Mouse (Mus musculus): Measurements from ENCODE around the gene Bcr.

Gene Bcr

GRCm38 (mm10) chr10:75134861-75135517 is 74.6 kb downstream of the Bcr start:
- DNase-seq = no peak

GRCm38 (mm10) chr10:75135518-75136162 is 75.2 kb downstream of the Bcr start:
- no peak for DNase-seq

DNA sequence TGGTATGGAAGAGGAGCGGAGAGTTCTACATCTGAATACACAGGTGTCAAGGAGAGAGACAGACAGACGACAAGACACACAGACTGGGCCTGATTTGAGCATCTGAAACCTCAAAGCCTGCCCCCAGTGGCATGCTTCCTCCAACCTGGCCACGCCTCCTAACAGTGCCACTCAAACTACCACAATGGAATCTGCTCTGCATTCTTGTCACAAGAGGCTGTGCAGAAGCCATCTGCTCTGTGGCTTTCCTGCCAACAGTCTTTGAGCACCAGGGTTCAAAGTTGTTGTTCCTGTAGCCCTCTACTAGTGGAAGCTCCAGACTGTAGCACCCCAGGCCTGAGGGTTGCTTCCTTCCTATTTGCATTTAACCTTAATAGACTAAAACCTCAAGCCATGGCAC is 76.8 kb downstream of the Bcr start:
- no peak for DNase-seq

DNA sequence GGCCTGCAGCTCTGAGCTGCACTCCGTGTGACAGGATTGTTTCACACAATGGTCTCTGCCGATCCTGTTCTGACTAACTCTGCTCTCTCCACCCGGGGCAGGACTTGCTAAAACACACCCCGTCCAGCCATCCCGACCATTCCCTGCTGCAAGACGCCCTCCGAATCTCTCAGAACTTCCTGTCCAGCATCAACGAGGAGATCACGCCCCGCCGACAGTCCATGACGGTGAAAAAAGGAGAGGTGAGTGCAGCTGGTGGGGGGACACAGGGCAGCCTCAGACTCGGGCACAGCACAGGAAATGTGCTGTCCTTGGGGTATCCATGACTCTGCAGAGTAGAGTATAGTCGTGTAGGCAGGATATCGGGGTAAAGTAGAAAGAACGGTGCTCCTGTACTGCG is 84.8 kb downstream of the Bcr start:
- peak; percentile 94 for DNase-seq

DNA sequence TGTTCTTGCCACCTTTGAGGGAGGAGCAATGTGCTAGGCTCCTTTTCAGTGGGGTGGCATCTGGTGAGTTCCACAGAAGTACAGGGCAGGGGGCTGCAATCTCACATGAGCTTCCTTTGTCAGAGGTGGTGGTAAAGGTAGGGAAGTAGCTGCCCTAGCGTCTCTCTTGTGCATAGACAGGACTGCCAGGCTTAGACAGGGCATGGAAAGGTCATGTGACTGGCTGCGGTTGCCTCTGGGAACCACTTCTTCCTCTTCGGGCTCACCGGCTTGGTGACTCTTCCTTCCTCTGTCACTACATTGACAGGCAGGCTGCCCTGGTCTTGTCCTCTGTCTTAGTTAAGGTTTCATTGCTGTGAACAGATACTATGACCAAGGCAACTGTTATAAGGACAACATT is 85.6 kb downstream of the Bcr start:
- DNase-seq = peak; percentile 92

DNA sequence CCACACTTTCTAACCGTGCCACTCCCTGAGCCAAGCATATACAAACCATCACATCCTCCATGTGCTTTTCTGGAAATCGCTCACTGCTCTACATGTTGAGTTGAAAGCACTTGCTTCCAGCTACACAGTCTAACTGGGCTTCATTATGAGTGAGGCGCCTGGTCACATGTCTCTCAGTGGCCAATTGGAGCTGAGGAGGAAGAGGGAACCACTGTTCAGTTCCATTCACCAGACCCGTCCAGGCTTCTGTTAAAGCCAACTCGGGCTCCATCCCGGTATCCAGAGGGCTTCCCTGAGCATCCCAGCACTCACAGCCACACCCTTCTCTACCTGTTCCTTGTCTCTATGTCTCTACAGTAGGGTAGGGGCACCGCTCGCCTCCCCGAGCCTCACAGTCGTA is 86.2 kb downstream of the Bcr start:
- DNase-seq = no peak

DNA sequence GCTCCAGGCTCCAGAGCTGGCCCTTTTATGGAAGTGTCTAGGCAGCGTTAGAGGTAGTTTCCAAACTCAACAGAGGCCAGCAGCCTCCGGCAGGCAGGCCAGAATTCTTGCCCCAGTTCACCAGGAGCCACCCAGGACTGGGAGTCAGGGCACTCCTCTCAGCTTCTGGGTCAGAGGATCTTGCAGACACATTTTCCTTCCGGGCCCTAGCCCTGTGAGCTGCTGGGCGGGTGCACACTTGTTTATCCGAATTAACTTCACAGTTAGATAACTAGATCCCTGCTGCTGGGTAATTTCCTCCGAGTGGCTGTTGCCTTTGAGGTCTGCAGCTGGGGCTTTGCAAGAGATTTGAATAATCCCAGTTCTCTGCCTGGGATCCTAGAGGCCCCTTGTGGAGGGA is 87.9 kb downstream of the Bcr start:
- peak; percentile 93 for DNase-seq

- DNase-seq = no peak
Observed at GRCm38 (mm10) chr10:75150361-75150760, 90.0 kb downstream of the Bcr start.

GRCm38 (mm10) chr10:75151311-75151710 is 90.9 kb downstream of the Bcr start:
- peak; percentile 97 for DNase-seq

- DNase-seq = no peak
Observed at GRCm38 (mm10) chr10:75156835-75157234, 96.4 kb downstream of the Bcr start.

DNA sequence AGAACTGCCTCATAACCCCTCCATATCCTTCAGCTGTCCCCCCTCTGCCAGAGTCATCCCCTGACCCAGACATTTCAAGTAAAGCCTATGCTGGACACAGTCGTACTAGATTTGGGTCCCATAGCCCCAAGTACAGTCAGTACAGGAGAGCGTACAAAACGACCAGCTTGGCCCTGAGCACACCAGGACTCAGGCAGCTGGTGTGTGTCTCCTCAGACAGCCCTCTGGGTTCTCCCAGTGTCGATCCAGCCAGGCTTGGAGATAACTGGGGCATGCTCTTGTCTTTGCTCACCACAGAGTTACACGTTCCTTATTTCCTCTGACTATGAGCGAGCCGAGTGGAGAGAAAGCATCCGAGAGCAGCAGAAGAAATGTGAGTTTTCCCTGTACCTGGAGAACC is 97.3 kb downstream of the Bcr start:
- peak; percentile 93 for DNase-seq

- no peak for DNase-seq
Observed at GRCm38 (mm10) chr10:75158356-75158755, 98.0 kb downstream of the Bcr start.

DNA sequence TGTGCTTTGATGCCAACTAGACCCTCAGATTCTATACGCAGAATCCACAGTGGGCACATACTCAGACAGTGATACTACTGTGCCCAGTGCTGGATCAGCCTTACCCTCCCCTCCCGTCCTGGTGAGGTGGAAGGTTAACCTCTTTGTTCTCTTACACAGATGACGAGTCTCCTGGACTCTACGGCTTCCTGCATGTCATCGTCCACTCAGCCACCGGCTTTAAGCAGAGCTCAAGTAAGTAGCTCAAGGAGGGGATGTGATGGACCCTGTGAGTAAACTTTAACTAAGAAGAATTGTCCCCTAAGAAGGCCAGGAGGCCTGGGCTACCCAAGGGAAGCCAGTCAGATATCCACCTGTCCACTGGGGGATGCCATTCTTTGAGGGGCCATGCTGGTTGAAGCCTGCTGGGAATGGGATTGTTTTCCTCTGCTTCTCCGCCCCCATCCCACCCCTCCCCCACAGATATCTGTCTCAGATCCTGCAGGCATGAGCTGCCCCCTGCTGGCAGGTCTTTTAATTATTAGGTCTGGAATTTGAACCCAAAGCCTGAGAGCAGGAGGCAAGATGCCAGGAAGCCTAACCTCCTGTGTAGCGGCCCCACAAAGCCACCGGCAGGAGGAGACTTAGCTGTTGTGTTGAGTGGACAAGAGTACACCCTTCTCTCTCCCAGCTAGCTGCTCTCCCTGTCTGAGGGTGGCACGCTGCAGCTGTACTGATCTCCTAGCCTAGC is 99.9 kb downstream of the Bcr start:
- DNase-seq = no peak

GRCm38 (mm10) chr10:75165825-75166481 is 105.6 kb downstream of the Bcr start:
- DNase-seq = peak; percentile 94

DNA sequence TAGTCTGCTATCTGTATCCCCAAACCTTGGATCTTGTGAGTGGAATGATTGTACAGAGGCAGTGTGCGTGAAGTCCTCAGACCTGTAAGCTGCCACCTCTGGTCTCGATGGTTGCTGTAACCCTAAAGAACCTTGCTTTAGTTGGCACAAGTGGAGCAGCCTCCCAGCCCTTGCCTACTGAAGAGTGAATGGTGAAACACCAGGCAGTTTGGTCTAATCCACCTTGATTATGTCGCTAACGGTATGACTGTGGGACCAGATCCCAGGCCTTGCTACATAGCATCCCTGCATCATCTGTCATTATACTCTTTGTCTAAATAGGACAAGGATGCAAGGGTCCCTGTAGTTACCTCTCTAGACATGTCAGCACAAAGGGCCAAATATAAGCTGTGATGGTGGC is 106.2 kb downstream of the Bcr start:
- no peak for DNase-seq

DNA sequence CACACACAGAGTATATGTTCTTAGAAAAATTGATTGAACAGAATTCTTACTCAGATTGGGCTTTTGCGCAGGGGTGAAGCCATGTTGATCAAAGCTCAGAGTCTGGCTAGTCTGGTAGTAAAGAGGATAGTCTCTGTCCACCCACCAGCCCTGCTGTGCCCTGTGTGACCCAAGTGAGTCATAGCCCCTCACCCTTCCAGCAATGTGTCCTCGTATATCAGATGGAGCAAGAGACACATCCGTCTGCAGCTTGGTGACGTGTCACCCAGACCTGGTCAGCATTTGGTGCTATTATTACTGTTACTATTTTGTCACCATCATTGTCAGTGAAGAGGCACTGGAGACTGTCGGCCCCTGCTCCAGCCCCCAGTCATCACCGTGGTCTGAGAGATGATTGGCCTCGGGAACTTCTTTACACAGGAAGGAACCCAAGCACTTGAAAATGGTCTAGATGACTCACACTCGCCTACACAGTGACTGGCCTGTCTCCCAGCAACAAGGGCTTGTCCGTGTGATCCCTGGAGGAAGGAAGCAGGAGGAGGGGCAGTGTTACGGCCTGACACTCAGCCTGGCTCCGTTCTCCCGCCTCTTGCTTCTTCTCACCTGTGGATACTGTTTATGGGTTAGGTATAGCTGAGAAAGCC is 109.9 kb downstream of the Bcr start:
- DNase-seq = peak; percentile 98

DNA sequence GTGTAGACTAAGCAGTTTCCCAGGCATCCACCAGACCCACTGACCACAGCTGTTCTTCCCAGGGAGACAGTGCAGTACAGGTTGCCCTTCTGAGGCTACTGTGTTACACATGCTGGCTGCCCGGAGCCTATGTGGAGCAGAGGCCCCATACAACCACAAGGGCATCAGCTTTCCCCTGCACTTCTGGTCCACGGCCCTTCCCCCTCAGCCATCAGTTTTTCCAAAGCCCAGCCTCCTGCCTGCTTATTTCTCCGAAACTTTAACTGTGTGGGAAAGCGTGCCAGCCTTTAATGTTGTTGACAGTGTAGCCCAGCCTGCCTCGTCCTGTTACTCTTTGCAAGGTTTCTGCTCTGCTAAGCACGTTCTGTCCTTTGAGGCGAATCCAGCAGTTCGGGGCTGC is 112.7 kb downstream of the Bcr start:
- DNase-seq = peak; percentile 88

DNA sequence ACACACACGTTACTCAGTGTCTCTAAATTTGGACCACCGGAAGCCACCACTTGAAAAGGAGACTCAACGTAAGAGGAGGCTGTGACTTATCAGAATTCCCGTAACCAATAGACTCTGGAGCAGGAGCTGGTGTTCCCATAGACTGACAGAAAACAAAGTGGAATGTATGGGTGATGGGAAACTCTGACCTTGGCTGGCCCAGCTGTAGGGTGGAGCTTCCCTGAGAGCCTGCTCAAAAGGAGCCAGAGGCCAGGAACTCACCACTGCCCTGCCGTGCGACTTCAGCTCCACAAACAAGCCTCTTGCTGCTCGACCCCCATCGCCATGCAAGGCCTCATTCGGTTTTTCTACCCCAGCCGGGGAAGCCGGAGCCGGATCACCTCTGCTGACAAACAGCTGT is 113.3 kb downstream of the Bcr start:
- DNase-seq = peak; percentile 94

GRCm38 (mm10) chr10:75176494-75176893 is 116.1 kb downstream of the Bcr start:
- peak; percentile 95 for DNase-seq

DNA sequence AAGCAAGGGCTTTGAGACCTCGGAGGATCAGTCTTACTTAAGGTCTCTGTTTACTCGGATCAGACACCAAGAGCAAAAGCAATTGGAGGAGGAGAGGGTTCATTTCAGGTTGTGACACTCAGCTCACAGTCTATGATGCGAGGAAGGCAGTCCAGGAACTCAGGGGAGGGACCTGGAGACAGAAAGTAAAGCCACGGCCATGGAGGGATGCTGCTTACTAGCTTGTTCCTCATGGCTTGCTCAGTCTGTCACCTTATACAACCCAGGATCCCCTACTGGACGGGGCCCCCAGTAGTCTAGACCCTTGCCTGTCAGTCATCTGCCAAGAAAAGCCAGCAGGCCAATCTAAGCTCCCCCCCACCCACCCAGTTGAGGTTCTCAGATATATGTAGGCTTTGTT is 118.5 kb downstream of the Bcr start:
- peak; percentile 86 for DNase-seq

DNA sequence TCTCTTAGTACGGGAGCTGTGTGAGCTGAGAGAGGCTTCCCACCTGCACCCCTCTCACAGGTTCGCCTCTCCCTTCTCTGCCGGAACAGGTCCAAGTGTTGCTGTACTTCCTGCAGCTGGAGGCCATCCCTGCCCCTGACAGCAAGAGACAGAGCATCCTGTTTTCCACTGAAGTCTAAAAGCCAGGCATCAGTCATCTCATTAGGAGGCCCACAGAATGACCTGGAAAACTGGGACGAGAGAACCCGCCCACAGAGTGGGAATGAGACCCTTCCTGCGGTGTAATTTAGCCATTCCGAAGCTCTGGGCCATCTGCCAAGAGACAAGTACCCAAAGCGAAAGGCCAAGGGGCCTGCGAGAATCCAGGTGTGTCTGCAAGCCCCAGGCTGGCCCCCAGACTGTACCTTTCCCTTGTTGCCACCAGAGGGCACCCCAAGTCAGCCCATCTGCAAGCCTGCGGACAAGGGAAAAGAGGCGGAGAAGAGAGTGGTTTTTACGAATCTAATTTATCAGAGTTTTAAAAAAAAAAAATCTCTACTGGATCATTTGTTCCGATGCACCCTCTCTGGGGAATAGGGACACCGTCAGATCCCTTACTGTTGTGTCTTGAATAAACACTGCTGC is 121.9 kb downstream of the Bcr start:
- peak; percentile 96 for DNase-seq

DNA sequence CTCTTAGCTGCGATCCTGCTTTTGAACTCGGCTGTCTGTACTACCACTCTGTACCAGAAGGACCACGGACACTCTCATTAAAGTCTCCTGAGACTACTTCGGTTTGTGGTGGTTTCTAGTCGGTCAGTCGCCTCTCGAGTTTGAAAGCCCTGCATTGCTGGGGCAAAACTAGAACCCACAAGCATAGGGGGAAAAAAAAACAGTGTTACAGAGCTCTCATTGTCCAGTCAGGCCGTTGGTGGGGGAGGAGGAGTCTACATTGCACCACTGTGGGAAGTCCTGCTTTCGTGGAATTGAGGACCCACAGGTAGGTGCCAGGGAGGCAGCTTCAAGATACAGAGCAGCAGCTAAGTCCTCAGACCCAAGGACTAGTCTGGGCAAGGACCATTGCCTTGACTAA is 124.4 kb downstream of the Bcr start:
- DNase-seq = peak; percentile 67

DNA sequence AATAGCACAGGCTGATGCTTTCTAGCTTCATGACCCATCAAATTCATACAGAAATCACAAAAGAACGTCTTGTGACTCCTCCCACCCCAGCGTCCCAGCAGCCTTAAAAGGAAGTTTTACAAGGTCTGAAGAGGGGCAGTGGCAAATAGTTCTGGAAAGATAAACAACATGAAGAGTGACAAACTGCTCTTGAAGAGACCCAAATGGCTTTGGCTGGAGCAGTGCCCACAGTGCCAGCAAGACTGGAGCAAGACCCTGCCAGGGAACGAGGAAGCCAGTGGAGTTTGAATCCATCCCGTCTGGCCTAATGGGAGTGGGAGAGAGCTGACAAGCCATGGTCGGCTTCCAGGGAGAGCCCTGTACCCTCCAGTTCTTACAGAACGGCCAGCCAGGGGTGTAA is 126.2 kb downstream of the Bcr start:
- DNase-seq = peak; percentile 86

Data from heart, adult 11 months (tissue).